Mouse (Mus musculus) E14TG2a.4 (cell line): ENCODE results near the gene Irak2.

ENCODE experiments used
- CTCF ChIP-seq: conservative IDR thresholded peaks from 2 replicates; pipeline ENCODE4 v1.5.1; 2014; ENCODE audit warnings: low read length
- NANOG ChIP-seq: IDR thresholded peaks from 2 replicates; pipeline ENCODE4 v1.6.1; 2014; ENCODE audit warnings: borderline replicate concordance, low read length, mixed read lengths

DNA sequence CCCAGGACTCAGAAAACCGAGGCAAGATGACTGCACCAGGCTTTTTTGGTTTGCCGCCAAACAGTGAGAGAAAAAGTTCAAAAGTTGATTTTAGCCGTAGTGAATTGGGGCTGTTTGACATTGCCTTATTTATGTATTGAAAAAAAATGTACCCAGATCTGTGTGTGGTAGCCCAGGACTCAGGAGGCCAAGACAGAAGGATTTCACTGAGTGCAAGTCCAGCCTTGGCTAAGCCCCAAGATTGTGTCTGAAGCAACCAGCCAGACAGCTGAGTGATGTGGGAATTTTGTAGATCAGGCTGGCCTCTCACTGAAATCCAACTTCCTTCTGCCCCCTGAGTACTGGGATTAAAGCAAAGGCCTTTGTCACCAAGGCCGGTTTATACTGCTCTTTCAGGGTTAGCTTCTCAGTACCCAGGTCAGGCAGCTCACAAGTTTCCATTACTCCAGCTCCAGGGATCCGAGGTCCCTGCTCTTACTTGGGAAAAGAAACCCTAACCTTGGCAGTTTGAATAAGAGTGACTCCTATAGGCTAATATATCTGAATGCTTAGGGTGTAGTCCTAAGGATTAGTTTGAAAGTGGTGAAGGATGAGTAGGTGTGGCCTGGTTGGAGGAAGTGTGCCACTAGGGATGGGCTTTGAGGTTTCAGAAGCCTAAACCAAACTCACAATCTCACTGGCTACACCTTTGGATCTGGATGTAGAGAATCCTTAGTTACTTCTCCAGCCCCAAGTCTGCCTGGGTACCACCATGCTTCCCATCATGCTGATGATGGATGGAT, 13.1 kb upstream of the Irak2 start:
- TF ChIP-seq CTCF (no peak), NANOG (no peak)
